Mouse (Mus musculus): ENCODE data around the gene Them7.

DNA sequence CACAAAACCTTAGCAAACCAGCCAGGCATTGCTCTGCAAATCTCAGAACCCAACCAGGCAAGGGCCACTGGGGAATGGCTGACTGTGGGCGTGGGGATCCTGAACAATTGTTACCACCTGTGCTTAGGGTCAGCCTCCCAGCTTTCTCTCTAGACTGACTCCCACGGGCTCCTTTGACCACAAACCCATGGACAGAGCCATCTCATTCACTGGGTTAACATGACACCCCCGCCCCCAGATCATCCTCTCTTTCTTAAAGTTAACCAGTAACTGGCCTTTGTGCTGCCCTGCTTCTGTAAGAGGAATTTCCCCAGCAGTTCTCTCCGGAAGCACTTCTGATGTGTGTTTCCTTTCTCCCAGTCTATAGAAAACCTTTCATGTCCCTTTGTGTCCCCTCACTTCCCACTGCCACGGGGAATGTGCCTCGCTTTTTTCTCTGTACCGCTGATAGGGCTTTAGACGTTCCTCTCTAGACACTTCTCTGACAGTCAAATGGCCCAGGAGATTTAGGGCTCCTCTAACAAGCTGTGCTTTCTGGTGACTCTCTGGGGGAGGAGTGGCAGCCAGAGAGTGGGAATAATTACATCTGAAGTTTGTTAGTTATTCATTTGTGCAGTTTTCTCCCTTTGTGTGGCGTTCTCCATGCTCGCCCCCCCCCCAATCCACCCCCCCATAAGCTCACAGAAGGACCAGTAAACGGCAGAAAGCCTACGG, 112.4 kb downstream of the Them7 start:
- TF ChIP-seq CTCF (IDR thresholded peaks at IDR 0.05; ENCODE audit: low read depth, low read length) (no peak), GATA1 (IDR thresholded peaks at IDR 0.05; ENCODE audit: borderline replicate concordance, low read length) (no peak), TAL1 (conservative IDR thresholded peaks at IDR 0.05; ENCODE audit: low read depth, low read length) (no peak), POLR2AphosphoS5 (IDR thresholded peaks at IDR 0.05; ENCODE audit: insufficient replicate concordance, low read depth, low read length) (no peak)
